Mouse (Mus musculus) spleen, adult 2 months (tissue): Measurements from ENCODE around the gene Rtf1. TPM values are rescaled to one million over a fixed set of nuclear protein-coding genes. Genes with fewer than 3 reads are reported as not detected.

Source experiments
- DNase-seq, 2 experiments: peaks; one replicate each; pipeline versions ENCODE4 v3.0.0 to v3.0.0-alpha.2; 2012 to 2021; ENCODE audit warnings: low spot score in 2 of 2, low read depth in 1 of 2
- H3K27ac ChIP-seq: fragments of 200-500 bp; 2 replicates; pipeline ENCODE4 v1.5.1; 2012; ENCODE audit warnings: low read length, inconsistent platforms; ENCODE audit not compliant: insufficient read depth
- H3K27me3 ChIP-seq: fragments of 200-500 bp; 2 replicates; pipeline ENCODE4 v1.6.1; 2012; ENCODE audit warnings: mild to moderate bottlenecking, moderate library complexity, low read length, inconsistent platforms; ENCODE audit not compliant: control insufficient read depth, insufficient read depth
- H3K36me3 ChIP-seq: fragments of 200-500 bp; 2 replicates; pipeline ENCODE4 v1.6.1; 2012; ENCODE audit warnings: mild to moderate bottlenecking, low read length, inconsistent platforms; ENCODE audit not compliant: control insufficient read depth, insufficient read depth
- H3K4me1 ChIP-seq: fragments of 200-500 bp; 2 replicates; pipeline ENCODE4 v1.6.1; 2011; ENCODE audit warnings: inconsistent platforms; ENCODE audit not compliant: control insufficient read depth, insufficient read depth, insufficient read length
- H3K4me3 ChIP-seq: fragments of 200-500 bp; 2 replicates; pipeline ENCODE4 v1.5.1; 2011; ENCODE audit warnings: mild to moderate bottlenecking, inconsistent platforms; ENCODE audit not compliant: insufficient read depth, insufficient read length; ENCODE audit errors: extremely low read depth
- CTCF ChIP-seq: fragments of 200-500 bp; IDR thresholded peaks from 2 replicates; pipeline ENCODE4 v1.5.1; 2011; ENCODE audit warnings: mild to moderate bottlenecking, inconsistent platforms; ENCODE audit not compliant: insufficient read depth, insufficient read length, insufficient replicate concordance; ENCODE audit errors: extremely low read depth
- POLR2A ChIP-seq: fragments of 200-500 bp; IDR thresholded peaks from 2 replicates; pipeline ENCODE4 v1.6.1; 2011; ENCODE audit warnings: low read depth, low read length, inconsistent platforms
- WGBS: fragments of 180-500 bp; shearing (Covaris S2); methylation state at CpG from one replicate; pipeline ENCODE4 v1.1.7; 2018; 5-methylcytosine and 5-hydroxymethylcytosine counted together
- polyA plus RNA-seq: library from polyadenylated mRNA; depleted of rRNA; stranded (reverse); fragments of >200 nt; gene quantifications from 2 replicates; pipeline ENCODE4 v1.2.3, GENCODE M21; 2012; rRNA removed

Gene Rtf1
- polyA plus RNA-seq, 1 experiment: 7.9 TPM

GRCm38 (mm10) chr2:119767246-119767645, 92.4 kb downstream of the Rtf1 start:
- no peak overlapping the region for H3K27ac ChIP-seq
- H3K36me3 ChIP-seq: peaks cover 38% of the 10 kb centered on the region
- DNase-seq: no peak
- WGBS: 91% methylated on average over 6 of the region's 6 CpGs
- H3K4me1 ChIP-seq: peaks cover 3% of the 10 kb centered on the region; the same call in 1 of the 2 replicates
- no peaks in the 10 kb centered on the region; the same call in 1 of the 2 replicates for H3K27me3 ChIP-seq
- TF ChIP-seq POLR2A (no peak), CTCF (peak; percentile 9; the same call in 1 of the 2 replicates)
- no peak overlapping the region for H3K4me3 ChIP-seq

Other genes with a start within 250 kb of the Rtf1 start
- gene Ino80, start 197.4 kb upstream of the Rtf1 start, polyA plus RNA-seq: 7.3 and 8.0 TPM in 2 replicates
- gene Exd1, start 127.4 kb upstream of the Rtf1 start, polyA plus RNA-seq: 0.09 and 0.12 TPM in 2 replicates
- gene Chp1, start 127.4 kb upstream of the Rtf1 start, polyA plus RNA-seq: 34.9 and 39.0 TPM in 2 replicates
- 1.3 and 1.7 TPM in 2 replicates for gene Nusap1, start 56.8 kb upstream of the Rtf1 start, polyA plus RNA-seq
- 3.7 and 7.2 TPM in 2 replicates for gene Oip5, start 56.6 kb upstream of the Rtf1 start, polyA plus RNA-seq
- gene Ndufaf1, start 12.2 kb upstream of the Rtf1 start, polyA plus RNA-seq: 1.5 and 2.1 TPM in 2 replicates
- gene Itpka, start 67.3 kb downstream of the Rtf1 start, polyA plus RNA-seq: 0.72 and 0.81 TPM in 2 replicates
- 9.0 and 15.0 TPM in 2 replicates for gene Ltk, start 85.4 kb downstream of the Rtf1 start, polyA plus RNA-seq
- gene Rpap1, start 112.5 kb downstream of the Rtf1 start, polyA plus RNA-seq: 25.7 and 30.7 TPM in 2 replicates
- gene Tyro3, start 122.7 kb downstream of the Rtf1 start, polyA plus RNA-seq: 1.7 and 2.1 TPM in 2 replicates
- gene Mga, start 222.2 kb downstream of the Rtf1 start, polyA plus RNA-seq: 16.5 and 19.3 TPM in 2 replicates